Mouse (Mus musculus) MEL (cell line): ENCODE results near the gene Sergef. TPM values are rescaled to one million over a fixed set of nuclear protein-coding genes. Genes with fewer than 3 reads are reported as not detected.

ENCODE experiments used
- DNase-seq: peaks from one replicate; pipeline ENCODE4 v3.0.0; 2011; ENCODE audit warnings: low read depth, low spot score
- H3K27ac ChIP-seq: 2 replicates; pipeline ENCODE4 v1.5.1; 2012; ENCODE audit warnings: low read depth, mild to moderate bottlenecking, control low read depth, low read length, moderate library complexity; ENCODE audit not compliant: control insufficient read depth
- H3K27me3 ChIP-seq, 2 experiments: fragments of 150-350 bp in 1 of 2; sonication (generic) in 1 of 2; 2 replicates each; pipeline ENCODE4 v1.6.1; 2012; ENCODE audit warnings: low read length in 2 of 2, mild to moderate bottlenecking in 2 of 2, improper control_type of control experiment in 1 of 2, moderate library complexity in 1 of 2; ENCODE audit not compliant: insufficient read depth in 2 of 2, control insufficient read depth in 1 of 2
- H3K36me3 ChIP-seq, 2 experiments: 2 replicates each; pipeline ENCODE4 v1.6.1; 2012 to 2014; ENCODE audit warnings: low read length in 2 of 2, improper control_type of control experiment in 1 of 2, inconsistent platforms in 1 of 2, mild to moderate bottlenecking in 1 of 2; ENCODE audit not compliant: insufficient read depth in 2 of 2, control insufficient read depth in 1 of 2
- H3K4me1 ChIP-seq, 2 experiments: fragments of 150-350 bp in 1 of 2; sonication (generic) in 1 of 2; 2 replicates each; pipeline ENCODE4 v1.6.1; 2012; ENCODE audit warnings: low read length in 2 of 2, improper control_type of control experiment in 1 of 2, mild to moderate bottlenecking in 1 of 2; ENCODE audit not compliant: insufficient read depth in 2 of 2, control insufficient read depth in 1 of 2
- H3K4me3 ChIP-seq, 2 experiments: fragments of 150-350 bp in 1 of 2; sonication (generic) in 1 of 2; 2 replicates each; pipeline ENCODE4 v1.5.1; 2012; ENCODE audit warnings: low read depth in 2 of 2, low read length in 2 of 2, mild to moderate bottlenecking in 2 of 2, moderate library complexity in 2 of 2, control low read depth in 1 of 2, improper control_type of control experiment in 1 of 2; ENCODE audit not compliant: control insufficient read depth in 1 of 2, insufficient read depth in 1 of 2
- H3K79me2 ChIP-seq: 2 replicates; pipeline ENCODE4 v1.6.1; 2012; ENCODE audit warnings: mild to moderate bottlenecking, low read length, moderate library complexity; ENCODE audit not compliant: control insufficient read depth, poor library complexity, insufficient read depth
- H3K9ac ChIP-seq: 2 replicates; pipeline ENCODE4 v1.6.1; 2012; ENCODE audit warnings: low read depth, mild to moderate bottlenecking, control low read depth, low read length, moderate library complexity; ENCODE audit not compliant: control insufficient read depth, poor library complexity, severe bottlenecking
- H3K9me3 ChIP-seq: fragments of 150-350 bp; sonication (generic); replicated peaks from 2 replicates; pipeline ENCODE4 v1.6.1; 2012; ENCODE audit warnings: mild to moderate bottlenecking, low read length, improper control_type of control experiment, moderate library complexity; ENCODE audit not compliant: insufficient read depth
- CHD1 ChIP-seq: IDR thresholded peaks from 2 replicates; pipeline ENCODE4 v1.6.1; 2012; ENCODE audit warnings: low read depth, mild to moderate bottlenecking, inconsistent platforms, low read length, improper control_type of control experiment
- CTCF ChIP-seq, 3 experiments: IDR thresholded peaks in 2 of 3; conservative IDR thresholded peaks in 1 of 3; 2 replicates each; pipeline ENCODE4 v1.5.1; 2011 to 2012; ENCODE audit warnings: low read length in 3 of 3, low read depth in 2 of 3, mild to moderate bottlenecking in 2 of 3, improper control_type of control experiment in 1 of 3, inconsistent platforms in 1 of 3, mixed read lengths in 1 of 3, moderate library complexity in 1 of 3; ENCODE audit not compliant: control insufficient read depth in 1 of 3, insufficient read depth in 1 of 3, poor library complexity in 1 of 3, severe bottlenecking in 1 of 3
- ETS1 ChIP-seq: IDR thresholded peaks from 2 replicates; pipeline ENCODE4 v1.6.1; 2012; ENCODE audit warnings: low read depth, mild to moderate bottlenecking, inconsistent platforms, low read length, improper control_type of control experiment, moderate library complexity
- GATA1 ChIP-seq: IDR thresholded peaks from 2 replicates; pipeline ENCODE4 v1.6.1; 2011; ENCODE audit warnings: low read depth, low read length, improper control_type of control experiment
- HCFC1 ChIP-seq: IDR thresholded peaks from 2 replicates; pipeline ENCODE4 v1.6.1; 2012; ENCODE audit warnings: low read depth, mild to moderate bottlenecking, inconsistent platforms, low read length, improper control_type of control experiment, moderate library complexity
- MAFK ChIP-seq: IDR thresholded peaks from 2 replicates; pipeline ENCODE4 v1.6.1; 2011; ENCODE audit warnings: low read depth, mild to moderate bottlenecking, low read length, improper control_type of control experiment, borderline replicate concordance
- MAX ChIP-seq: IDR thresholded peaks from 2 replicates; pipeline ENCODE4 v1.6.1; 2011; ENCODE audit warnings: low read length, improper control_type of control experiment
- MAZ ChIP-seq: IDR thresholded peaks from 2 replicates; pipeline ENCODE4 v1.6.1; 2012; ENCODE audit warnings: low read depth, mild to moderate bottlenecking, inconsistent platforms, low read length, improper control_type of control experiment
- POLR2AphosphoS2 ChIP-seq: IDR thresholded peaks from 2 replicates; pipeline ENCODE4 v1.6.1; 2011; ENCODE audit warnings: low read length, improper control_type of control experiment
- RAD21 ChIP-seq: IDR thresholded peaks from 2 replicates; pipeline ENCODE4 v1.6.1; 2011; ENCODE audit warnings: mild to moderate bottlenecking, low read depth, low read length, improper control_type of control experiment
- SMC3 ChIP-seq: IDR thresholded peaks from 2 replicates; pipeline ENCODE4 v1.6.1; 2011; ENCODE audit warnings: low read depth, low read length, improper control_type of control experiment
- USF1 ChIP-seq: IDR thresholded peaks from 2 replicates; pipeline ENCODE4 v1.6.1; 2014; ENCODE audit warnings: low read depth, mild to moderate bottlenecking, inconsistent platforms, low read length, improper control_type of control experiment, moderate library complexity
- USF2 ChIP-seq, 2 experiments: IDR thresholded peaks; 2 replicates each; pipeline ENCODE4 v1.6.1; 2011 to 2012; ENCODE audit warnings: improper control_type of control experiment in 2 of 2, low read length in 2 of 2, borderline replicate concordance in 1 of 2, inconsistent platforms in 1 of 2, low read depth in 1 of 2, mild to moderate bottlenecking in 1 of 2; ENCODE audit not compliant: insufficient read depth in 1 of 2
- ZC3H11A ChIP-seq: IDR thresholded peaks from 2 replicates; pipeline ENCODE4 v1.6.1; 2012; ENCODE audit warnings: low read depth, mild to moderate bottlenecking, inconsistent platforms, low read length, improper control_type of control experiment
- polyA plus RNA-seq, 2 experiments: library from polyadenylated mRNA; stranded (reverse) in 1 of 2; unstranded in 1 of 2; fragments of >175 nt in 1 of 2; fragments of >200 nt in 1 of 2; gene quantifications; 2 replicates each; pipeline versions ENCODE4 v1.2.1 to v1.2.4; 2012; ENCODE audit warnings: low replicate concordance in 2 of 2, low read depth in 1 of 2; ENCODE audit not compliant: insufficient read length in 2 of 2, insufficient read depth in 1 of 2, missing spikeins in 1 of 2
- total RNA-seq: library from RNA; depleted of rRNA; stranded (reverse); fragments of 300-350 nt; gene quantifications from 2 replicates; pipeline ENCODE4 v1.2.3, GENCODE M21; 2012

Sergef gene
- total and polyA plus RNA-seq, 3 experiments: 7.6 to 11.7 TPM; not detected in 1

DNA sequence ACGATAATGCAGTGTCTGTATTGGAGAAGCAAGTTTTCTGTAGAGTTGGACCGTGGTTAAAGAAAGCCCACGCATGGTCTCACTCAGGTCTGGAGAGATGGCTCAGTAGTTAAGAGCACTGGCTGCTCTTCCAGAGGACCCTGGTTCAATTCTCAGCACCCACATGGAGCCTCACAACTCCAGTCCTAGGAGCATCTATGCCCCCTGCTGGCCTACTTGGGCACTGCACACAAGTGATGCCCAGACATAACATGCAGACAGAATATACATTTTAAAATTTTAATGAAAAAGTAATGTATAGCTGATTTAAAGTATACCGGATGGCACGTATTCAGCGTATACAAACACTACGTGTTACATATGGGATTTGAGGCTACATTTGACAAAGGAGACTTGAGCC is 74.2 kb downstream of the Sergef start:
- H3K4me1 ChIP-seq: no peaks in the 10 kb centered on the region
- H3K9me3 ChIP-seq: no peaks in the 10 kb centered on the region
- H3K27ac ChIP-seq: no peak overlapping the region
- no peak for TF ChIP-seq MAX
- TF ChIP-seq SMC3: peak; percentile 40
- TF ChIP-seq HCFC1: no peak
- TF ChIP-seq GATA1: no peak
- TF ChIP-seq RAD21: peak; percentile 36
- no peak for TF ChIP-seq CHD1
- TF ChIP-seq MAFK: no peak
- TF ChIP-seq CTCF (IDR thresholded peaks at IDR 0.05 in 2 of 3, conservative IDR thresholded peaks at IDR 0.05 in 1 of 3; ENCODE audit: control insufficient read depth in 1 of 3, insufficient read depth in 1 of 3, low read depth in 2 of 3, low read length in 3 of 3, poor library complexity in 1 of 3, severe bottlenecking in 1 of 3): peak; percentile 37 to 44 (median 38); a peak in 5 of 6 replicates
- H3K27me3 ChIP-seq: no peaks in the 10 kb centered on the region
- H3K9ac ChIP-seq: no peak overlapping the region
- no peaks in the 10 kb centered on the region for H3K36me3 ChIP-seq
- H3K79me2 ChIP-seq: no peaks in the 10 kb centered on the region
- H3K4me3 ChIP-seq: no peak overlapping the region
- peak; percentile 16 for DNase-seq

DNA sequence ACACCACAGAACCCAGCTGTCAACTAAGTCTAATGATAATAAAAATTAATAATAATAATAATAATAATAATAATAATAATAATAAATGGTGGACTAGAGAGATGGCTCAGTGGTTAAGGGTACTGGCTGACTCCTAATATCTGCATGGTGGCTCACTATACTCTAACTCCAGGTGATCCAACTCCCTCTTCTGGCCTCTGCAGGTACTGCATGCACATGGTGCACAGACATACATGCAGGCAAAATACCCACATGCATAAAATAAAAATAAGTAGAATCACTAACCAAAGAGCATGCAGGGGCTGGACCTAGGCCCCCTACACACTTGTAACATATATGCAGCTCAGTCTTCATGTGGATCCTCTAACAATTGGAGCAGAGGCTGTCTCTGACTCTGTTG is 75.8 kb downstream of the Sergef start:
- H3K9me3 ChIP-seq: no peaks in the 10 kb centered on the region
- peaks cover 0 to 3% of the 10 kb centered on the region in 2 experiments; a peak in 2 of 4 replicates for H3K4me1 ChIP-seq
- H3K9ac ChIP-seq: no peak overlapping the region
- DNase-seq: peak; percentile 45
- TF ChIP-seq CTCF (IDR thresholded peaks at IDR 0.05 in 2 of 3, conservative IDR thresholded peaks at IDR 0.05 in 1 of 3; ENCODE audit: control insufficient read depth in 1 of 3, insufficient read depth in 1 of 3, low read depth in 2 of 3, low read length in 3 of 3, poor library complexity in 1 of 3, severe bottlenecking in 1 of 3): peak; percentile 39 to 68 (median 57); a peak in 5 of 6 replicates
- TF ChIP-seq CHD1: no peak
- peak; percentile 52 for TF ChIP-seq RAD21
- peak; percentile 65 for TF ChIP-seq SMC3
- TF ChIP-seq ZC3H11A: 0 out of 2 replicates have a peak, but pooled peaks have one; percentile 19
- no peak for TF ChIP-seq MAX
- no peak overlapping the region for H3K27ac ChIP-seq
- no peak overlapping the region for H3K4me3 ChIP-seq
- H3K36me3 ChIP-seq: peaks cover 0 to under 1% of the 10 kb centered on the region in 2 experiments; a peak in 1 of 4 replicates
- no peaks in the 10 kb centered on the region for H3K27me3 ChIP-seq
- H3K79me2 ChIP-seq: no peaks in the 10 kb centered on the region

GRCm38 (mm10) chr7:46560061-46560460 is 79.5 kb downstream of the Sergef start:
- no peaks in the 10 kb centered on the region for H3K79me2 ChIP-seq
- no peak overlapping the region for H3K27ac ChIP-seq
- H3K9me3 ChIP-seq: no peaks in the 10 kb centered on the region
- H3K4me3 ChIP-seq: no peak overlapping the region
- H3K9ac ChIP-seq: no peak overlapping the region
- H3K4me1 ChIP-seq: peaks cover 0 to 20% of the 10 kb centered on the region in 2 experiments; a peak in 3 of 4 replicates
- peaks cover 0 to 12% of the 10 kb centered on the region in 2 experiments; a peak in 2 of 4 replicates for H3K36me3 ChIP-seq
- TF ChIP-seq MAZ (no peak), USF2 (IDR thresholded peaks at IDR 0.05; ENCODE audit: borderline replicate concordance in 1 of 2, insufficient read depth in 1 of 2, low read depth in 1 of 2, low read length in 2 of 2) (0 out of 4 replicates have a peak, but pooled peaks of 1 of the 2 experiments have one; percentile 25), CHD1 (no peak), POLR2AphosphoS2 (no peak), MAX (no peak), ETS1 (no peak), USF1 (peak; percentile 74)
- no peak for DNase-seq
- no peaks in the 10 kb centered on the region for H3K27me3 ChIP-seq
